Mouse (Mus musculus) liver, adult 2 months (tissue): ENCODE measurements around the gene Ptpn11. TPM values are rescaled to one million over a fixed set of nuclear protein-coding genes. Genes with fewer than 3 reads are reported as not detected.

ENCODE experiments used
- DNase-seq: peaks from one replicate; pipeline ENCODE4 v3.0.0-alpha.2; 2011; ENCODE audit warnings: low read depth, low spot score; ENCODE audit errors: extremely low read depth
- H3K27ac ChIP-seq: fragments of 200-500 bp; replicated peaks from 2 replicates; pipeline ENCODE4 v1.5.1; 2012; ENCODE audit warnings: low read depth, mild to moderate bottlenecking, control low read depth, inconsistent platforms, low read length; ENCODE audit not compliant: insufficient read depth
- H3K27me3 ChIP-seq: fragments of 200-500 bp; 2 replicates; pipeline ENCODE4 v1.6.1; 2012; ENCODE audit warnings: mild to moderate bottlenecking, moderate library complexity, low read length, inconsistent platforms; ENCODE audit not compliant: control insufficient read depth, insufficient read depth
- H3K36me3 ChIP-seq: fragments of 200-500 bp; 2 replicates; pipeline ENCODE4 v1.6.1; 2012; ENCODE audit warnings: low read length, inconsistent platforms; ENCODE audit not compliant: control insufficient read depth, insufficient read depth
- H3K4me1 ChIP-seq: fragments of 200-500 bp; 2 replicates; pipeline ENCODE4 v1.6.1; 2011; ENCODE audit warnings: low read length; ENCODE audit not compliant: control insufficient read depth, insufficient read depth
- H3K4me3 ChIP-seq: fragments of 200-500 bp; 2 replicates; pipeline ENCODE4 v1.5.1; 2011; ENCODE audit warnings: low read depth, mild to moderate bottlenecking, control low read depth, low read length, moderate library complexity; ENCODE audit not compliant: insufficient read depth
- H3K79me2 ChIP-seq: fragments of 200-500 bp; 2 replicates; pipeline ENCODE4 v1.6.1; 2012; ENCODE audit warnings: inconsistent platforms, mild to moderate bottlenecking, low read length, moderate library complexity; ENCODE audit not compliant: control insufficient read depth, insufficient read depth
- H3K9ac ChIP-seq: fragments of 200-500 bp; 2 replicates; pipeline ENCODE4 v1.6.1; 2012; ENCODE audit warnings: low read depth, mild to moderate bottlenecking, control low read depth, inconsistent platforms, low read length
- CTCF ChIP-seq: fragments of 200-500 bp; IDR thresholded peaks from 2 replicates; pipeline ENCODE4 v1.5.1; 2011; ENCODE audit warnings: low read depth, low read length, control low read depth
- POLR2A ChIP-seq: fragments of 200-500 bp; IDR thresholded peaks from 2 replicates; pipeline ENCODE4 v1.6.1; 2011; ENCODE audit warnings: low read length, control low read depth; ENCODE audit not compliant: insufficient read depth; ENCODE audit errors: extremely low read depth
- WGBS: fragments of 180-500 bp; shearing (Covaris S2); methylation state at CpG from one replicate; pipeline ENCODE4 v1.1.7; 2018; 5-methylcytosine and 5-hydroxymethylcytosine counted together
- polyA plus RNA-seq: library from polyadenylated mRNA; depleted of rRNA; stranded (reverse); fragments of >200 nt; gene quantifications from 2 replicates; pipeline ENCODE4 v1.2.3, GENCODE M21; 2012
- total RNA-seq: library from RNA; depleted of rRNA; stranded (reverse); fragments of >200 nt; gene quantifications from 2 replicates; pipeline ENCODE4 v1.2.3, GENCODE M21; 2014

The Ptpn11 gene
- total and polyA plus RNA-seq, 2 experiments = 15.6 to 23.1 TPM

- no peak for DNase-seq
- Histone ChIP-seq H3K27me3 (no peaks in the 10 kb centered on the region), H3K4me1 (no peaks in the 10 kb centered on the region), H3K79me2 (no peaks in the 10 kb centered on the region), H3K36me3 (no peaks in the 10 kb centered on the region), H3K4me3 (no peak overlapping the region), H3K9ac (no peak overlapping the region), H3K27ac (no peak overlapping the region)
- TF ChIP-seq CTCF = no peak
- TF ChIP-seq POLR2A = no peak
- WGBS = 90% methylated on average over 14 of the region's 14 CpGs
Measured at GRCm38 (mm10) chr5:121125563-121125962, 65.6 kb downstream of the Ptpn11 start.

DNA sequence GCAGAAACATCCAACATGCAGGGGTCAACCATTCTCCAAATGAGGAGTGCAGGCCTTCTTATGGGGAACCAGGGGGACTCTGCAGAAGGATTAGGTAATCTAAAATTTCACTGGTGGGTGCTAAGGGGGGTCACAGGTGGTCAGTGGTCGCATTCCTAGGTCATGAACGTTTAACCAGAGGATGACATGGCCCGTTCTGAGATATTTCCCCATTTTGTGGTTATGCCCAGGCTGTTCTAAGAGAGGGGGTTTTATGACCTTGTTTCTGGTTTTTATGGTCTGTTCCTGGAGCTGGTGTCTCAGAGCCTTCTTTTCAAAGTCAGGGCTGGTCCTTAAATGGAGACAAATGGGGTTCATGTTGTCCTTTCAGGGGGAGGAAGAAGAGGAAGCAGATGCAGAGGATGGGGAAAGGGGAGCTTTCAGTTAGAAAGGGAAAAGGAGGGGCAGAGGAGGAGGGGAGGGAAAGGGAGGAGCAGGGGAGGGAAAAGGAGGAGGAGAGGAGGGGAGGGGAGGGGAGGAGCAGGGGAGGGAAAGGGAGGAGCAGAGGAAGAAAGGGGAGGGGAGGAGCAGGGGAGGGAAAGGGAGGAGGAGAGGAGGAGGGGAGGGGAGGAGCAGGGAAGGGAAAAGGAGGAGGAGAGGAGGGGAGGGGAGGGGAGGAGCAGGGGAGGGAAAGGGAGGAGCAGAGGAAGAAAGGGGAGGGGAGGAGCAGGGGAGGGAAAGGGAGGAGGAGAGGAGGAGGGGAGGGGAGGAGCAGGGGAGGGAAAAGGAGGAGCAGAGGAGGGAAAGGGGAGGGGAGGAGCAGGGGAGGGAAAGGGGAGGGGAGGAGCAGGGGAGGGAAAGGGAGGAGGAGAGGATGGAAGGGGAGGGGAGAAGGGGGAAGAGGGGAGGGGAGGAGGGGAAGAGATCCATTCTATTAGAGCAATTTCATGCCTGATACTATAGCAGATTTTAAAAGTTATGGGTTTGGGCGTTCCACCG is 66.7 kb downstream of the Ptpn11 start:
- H3K4me3 ChIP-seq = no peak overlapping the region
- H3K79me2 ChIP-seq = no peaks in the 10 kb centered on the region
- H3K27ac ChIP-seq = no peak overlapping the region
- H3K27me3 ChIP-seq = no peaks in the 10 kb centered on the region
- WGBS = 79% methylated on average over 5 of the region's 5 CpGs
- H3K36me3 ChIP-seq = no peaks in the 10 kb centered on the region
- TF ChIP-seq CTCF = no peak
- no peak overlapping the region for H3K9ac ChIP-seq
- H3K4me1 ChIP-seq = no peaks in the 10 kb centered on the region
- DNase-seq = no peak

GRCm38 (mm10) chr5:121123399-121123798 is 67.8 kb downstream of the Ptpn11 start:
- H3K36me3 ChIP-seq = no peaks in the 10 kb centered on the region
- no peak overlapping the region for H3K4me3 ChIP-seq
- no peaks in the 10 kb centered on the region for H3K79me2 ChIP-seq
- no peak overlapping the region for H3K9ac ChIP-seq
- DNase-seq = no peak
- H3K27me3 ChIP-seq = no peaks in the 10 kb centered on the region
- no peak for TF ChIP-seq POLR2A
- TF ChIP-seq CTCF = no peak
- 80% methylated on average over 5 of the region's 5 CpGs for WGBS
- no peaks in the 10 kb centered on the region for H3K4me1 ChIP-seq
- H3K27ac ChIP-seq = no peak overlapping the region

GRCm38 (mm10) chr5:121122577-121122976 is 68.6 kb downstream of the Ptpn11 start:
- Histone ChIP-seq H3K36me3 (no peaks in the 10 kb centered on the region), H3K79me2 (no peaks in the 10 kb centered on the region), H3K4me1 (no peaks in the 10 kb centered on the region), H3K27me3 (no peaks in the 10 kb centered on the region), H3K4me3 (no peak overlapping the region), H3K27ac (no peak overlapping the region), H3K9ac (no peak overlapping the region)
- no peak for TF ChIP-seq CTCF
- no peak for TF ChIP-seq POLR2A
- DNase-seq = no peak
- WGBS = 74% methylated on average over 3 of the region's 3 CpGs

- no peak overlapping the region for H3K27ac ChIP-seq
- no peak for DNase-seq
- WGBS = 95% methylated on average over 3 of the region's 3 CpGs
Measured at GRCm38 (mm10) chr5:121122036-121122435, 69.2 kb downstream of the Ptpn11 start.

More at GRCm38 (mm10) chr5:121122036-121122435, 69.2 kb downstream of the Ptpn11 start:
- Histone ChIP-seq H3K79me2 (no peaks in the 10 kb centered on the region), H3K9ac (no peak overlapping the region), H3K27me3 (no peaks in the 10 kb centered on the region), H3K4me3 (no peak overlapping the region), H3K4me1 (no peaks in the 10 kb centered on the region), H3K36me3 (no peaks in the 10 kb centered on the region)
- TF ChIP-seq CTCF = no peak
- no peak for TF ChIP-seq POLR2A
